Mouse (Mus musculus) neural tube, embryonic 15.5 days (tissue): ENCODE results near the gene Fgfr2. TPM values are rescaled to one million over a fixed set of nuclear protein-coding genes. Genes with fewer than 3 reads are reported as not detected.
"Not testable (repeated sequence)": the region's sequence is repeated elsewhere in the genome, so short reads cannot be mapped to it uniquely, and the experiment has no call there.

ENCODE experiments used
- ATAC-seq: fragments of 200-750 bp; cut with Nextera tagmentation; 2 replicates; pipeline ENCODE4 v1.8.0; 2017; ENCODE audit warnings: mild to moderate bottlenecking, moderate TSS enrichment, moderate library complexity; ENCODE audit not compliant: low FRiP score
- H3K27ac ChIP-seq: fragments of 300-500 bp; sonication (generic); replicated peaks from 2 replicates; pipeline ENCODE4 v1.5.1; 2015; ENCODE audit warnings: mild to moderate bottlenecking, inconsistent platforms
- H3K27me3 ChIP-seq: fragments of 300-500 bp; sonication (generic); replicated peaks from 2 replicates; pipeline ENCODE4 v1.6.1; 2015; ENCODE audit warnings: inconsistent platforms
- H3K36me3 ChIP-seq: fragments of 300-500 bp; sonication (generic); 2 replicates; pipeline ENCODE4 v1.6.1; 2015; ENCODE audit warnings: inconsistent platforms
- H3K4me1 ChIP-seq: fragments of 300-500 bp; sonication (generic); 2 replicates; pipeline ENCODE4 v1.6.1; 2015; ENCODE audit warnings: inconsistent platforms
- H3K4me2 ChIP-seq: fragments of 300-500 bp; sonication (generic); 2 replicates; pipeline ENCODE4 v1.6.1; 2015; ENCODE audit warnings: inconsistent platforms, mild to moderate bottlenecking, moderate library complexity
- H3K4me3 ChIP-seq: fragments of 300-500 bp; sonication (generic); replicated peaks from 2 replicates; pipeline ENCODE4 v1.5.1; 2015; ENCODE audit warnings: mild to moderate bottlenecking, inconsistent platforms
- H3K9ac ChIP-seq: fragments of 300-500 bp; sonication (generic); replicated peaks from 2 replicates; pipeline ENCODE4 v1.6.1; 2015; ENCODE audit warnings: mild to moderate bottlenecking, inconsistent platforms
- H3K9me3 ChIP-seq: fragments of 300-500 bp; sonication (generic); replicated peaks from 2 replicates; pipeline ENCODE4 v1.6.1; 2016; ENCODE audit warnings: inconsistent platforms
- WGBS: fragments of 180-500 bp; shearing (Covaris S2); methylation state at CpG from one replicate; pipeline ENCODE4 v1.1.7; 2015; ENCODE audit warnings: mixed read lengths; 5-methylcytosine and 5-hydroxymethylcytosine counted together
- polyA plus RNA-seq: library from polyadenylated mRNA; unstranded; fragments of >200 nt; fragmentation: Nextera tagmentation; extraction: Ambion mirVana; gene quantifications from 2 replicates; pipeline ENCODE4 v1.2.1, GENCODE M21; 2015

The Fgfr2 gene
- polyA plus RNA-seq, 1 experiment from 2014 or later: 21.2 TPM

GRCm38 (mm10) chr7:130673169-130674033 lies 2449.7 kb downstream of the Fgfr2 start:
- Histone ChIP-seq H3K4me2 (no peak overlapping the region), H3K27me3 (no peaks in the 10 kb centered on the region), H3K9me3 (no peaks in the 10 kb centered on the region), H3K27ac (peak overlapping the region; percentile 54; the same call in 1 of the 2 replicates), H3K4me1 (peaks cover 49% of the 10 kb centered on the region), H3K36me3 (no peaks in the 10 kb centered on the region), H3K9ac (no peak overlapping the region), H3K4me3 (no peak overlapping the region)
- WGBS: 65% methylated on average over 9 of the region's 9 CpGs
- ATAC-seq: 0 out of 2 replicates have a peak, but pooled peaks have one; percentile 59

GRCm38 (mm10) chr7:130671301-130671700 lies 2451.8 kb downstream of the Fgfr2 start:
- H3K36me3 ChIP-seq: no peaks in the 10 kb centered on the region
- no peak overlapping the region for H3K27ac ChIP-seq
- H3K9ac ChIP-seq: no peak overlapping the region
- WGBS: 40% methylated on average over 6 of the region's 6 CpGs
- H3K4me2 ChIP-seq: no peak overlapping the region
- ATAC-seq: no peak
- H3K9me3 ChIP-seq: no peaks in the 10 kb centered on the region
- H3K4me1 ChIP-seq: peaks cover 31% of the 10 kb centered on the region
- H3K27me3 ChIP-seq: no peaks in the 10 kb centered on the region
- no peak overlapping the region for H3K4me3 ChIP-seq

- no peak overlapping the region for H3K4me2 ChIP-seq
- no peak for ATAC-seq
- H3K27ac ChIP-seq: 0 out of 2 replicates have a peak overlapping the region, but pooled peaks have one; percentile 20
- no peaks in the 10 kb centered on the region for H3K27me3 ChIP-seq
- peaks cover 31% of the 10 kb centered on the region for H3K4me1 ChIP-seq
- 81% methylated on average over 4 of the region's 4 CpGs for WGBS
- no peaks in the 10 kb centered on the region for H3K36me3 ChIP-seq
- no peak overlapping the region for H3K4me3 ChIP-seq
- no peaks in the 10 kb centered on the region for H3K9me3 ChIP-seq
- H3K9ac ChIP-seq: no peak overlapping the region
These were observed 2452.8 kb downstream of the Fgfr2 start for GRCm38 (mm10) chr7:130670358-130670757.

GRCm38 (mm10) chr7:130669370-130669881 lies 2453.7 kb downstream of the Fgfr2 start:
- no peaks in the 10 kb centered on the region for H3K36me3 ChIP-seq
- H3K4me2 ChIP-seq: no peak overlapping the region
- no peaks in the 10 kb centered on the region for H3K27me3 ChIP-seq
- 39% methylated on average over 8 of the region's 8 CpGs for WGBS
- peaks cover 31% of the 10 kb centered on the region for H3K4me1 ChIP-seq
- H3K9ac ChIP-seq: no peak overlapping the region
- no peak for ATAC-seq
- no peak overlapping the region for H3K4me3 ChIP-seq
- no peaks in the 10 kb centered on the region for H3K9me3 ChIP-seq
- H3K27ac ChIP-seq: peak overlapping the region; percentile 77

- Histone ChIP-seq H3K4me3 (no peak overlapping the region), H3K4me2 (no peak overlapping the region), H3K27ac (peak overlapping the region; percentile 77), H3K9me3 (no peaks in the 10 kb centered on the region), H3K9ac (no peak overlapping the region), H3K27me3 (no peaks in the 10 kb centered on the region), H3K4me1 (peaks cover 31% of the 10 kb centered on the region), H3K36me3 (no peaks in the 10 kb centered on the region)
- WGBS: 43% methylated on average over 7 of the region's 7 CpGs
- ATAC-seq: no peak
These were observed 2454.3 kb downstream of the Fgfr2 start for GRCm38 (mm10) chr7:130668729-130669281.

- Histone ChIP-seq H3K27ac (peak overlapping the region; percentile 77; the same call in 1 of the 2 replicates), H3K4me1 (peaks cover 28% of the 10 kb centered on the region)
- H3K9me3 ChIP-seq, H3K36me3 ChIP-seq, H3K4me3 ChIP-seq, ATAC-seq, H3K9ac ChIP-seq, H3K4me2 ChIP-seq, H3K27me3 ChIP-seq: not testable (repeated sequence)
- 70% methylated on average over 1 of the region's 1 CpGs for WGBS
These were observed 2455.1 kb downstream of the Fgfr2 start for GRCm38 (mm10) chr7:130668013-130668412.

- H3K4me3 ChIP-seq: no peak overlapping the region
- no peak overlapping the region for H3K9ac ChIP-seq
- H3K27me3 ChIP-seq: no peaks in the 10 kb centered on the region
- 99% methylated on average over 9 of the region's 9 CpGs for WGBS
- peaks cover 13% of the 10 kb centered on the region for H3K4me1 ChIP-seq
- no peak overlapping the region for H3K27ac ChIP-seq
- no peak for ATAC-seq
- H3K4me2 ChIP-seq: no peak overlapping the region
- H3K36me3 ChIP-seq: no peaks in the 10 kb centered on the region
- no peaks in the 10 kb centered on the region for H3K9me3 ChIP-seq
These were observed 2457.8 kb downstream of the Fgfr2 start for GRCm38 (mm10) chr7:130665358-130665757.

- no peak overlapping the region for H3K4me2 ChIP-seq
- H3K9ac ChIP-seq: no peak overlapping the region
- no peaks in the 10 kb centered on the region for H3K27me3 ChIP-seq
- no peaks in the 10 kb centered on the region for H3K9me3 ChIP-seq
- no peak overlapping the region for H3K27ac ChIP-seq
- peaks cover 11% of the 10 kb centered on the region for H3K4me1 ChIP-seq
- H3K36me3 ChIP-seq: no peaks in the 10 kb centered on the region
- ATAC-seq: no peak
- WGBS: 90% methylated on average over 5 of the region's 5 CpGs
- H3K4me3 ChIP-seq: no peak overlapping the region
These were observed 2458.5 kb downstream of the Fgfr2 start for GRCm38 (mm10) chr7:130664629-130665028.

GRCm38 (mm10) chr7:130664037-130664436 lies 2459.1 kb downstream of the Fgfr2 start:
- Histone ChIP-seq H3K36me3 (no peaks in the 10 kb centered on the region), H3K4me1 (peaks cover 5% of the 10 kb centered on the region), H3K4me3 (no peak overlapping the region), H3K27ac (no peak overlapping the region), H3K9me3 (no peaks in the 10 kb centered on the region), H3K9ac (no peak overlapping the region), H3K27me3 (no peaks in the 10 kb centered on the region), H3K4me2 (no peak overlapping the region)
- WGBS: 93% methylated on average over 5 of the region's 5 CpGs
- ATAC-seq: no peak

- H3K4me2 ChIP-seq: no peak overlapping the region
- no peak overlapping the region for H3K27ac ChIP-seq
- H3K9me3 ChIP-seq: no peaks in the 10 kb centered on the region
- no peak for ATAC-seq
- WGBS: 67% methylated on average over 4 of the region's 4 CpGs
- no peak overlapping the region for H3K9ac ChIP-seq
- H3K36me3 ChIP-seq: no peaks in the 10 kb centered on the region
- no peak overlapping the region for H3K4me3 ChIP-seq
- no peaks in the 10 kb centered on the region for H3K27me3 ChIP-seq
- no peaks in the 10 kb centered on the region for H3K4me1 ChIP-seq
These were observed 2460.3 kb downstream of the Fgfr2 start for GRCm38 (mm10) chr7:130662869-130663268.

- no peak overlapping the region for H3K4me2 ChIP-seq
- no peak for ATAC-seq
- H3K27ac ChIP-seq: no peak overlapping the region
- no peaks in the 10 kb centered on the region for H3K36me3 ChIP-seq
- no peaks in the 10 kb centered on the region for H3K27me3 ChIP-seq
- H3K9me3 ChIP-seq: no peaks in the 10 kb centered on the region
- 64% methylated on average over 5 of the region's 5 CpGs for WGBS
- H3K4me1 ChIP-seq: no peaks in the 10 kb centered on the region
- no peak overlapping the region for H3K4me3 ChIP-seq
- no peak overlapping the region for H3K9ac ChIP-seq
These were observed 2460.9 kb downstream of the Fgfr2 start for GRCm38 (mm10) chr7:130662250-130662649.

DNA sequence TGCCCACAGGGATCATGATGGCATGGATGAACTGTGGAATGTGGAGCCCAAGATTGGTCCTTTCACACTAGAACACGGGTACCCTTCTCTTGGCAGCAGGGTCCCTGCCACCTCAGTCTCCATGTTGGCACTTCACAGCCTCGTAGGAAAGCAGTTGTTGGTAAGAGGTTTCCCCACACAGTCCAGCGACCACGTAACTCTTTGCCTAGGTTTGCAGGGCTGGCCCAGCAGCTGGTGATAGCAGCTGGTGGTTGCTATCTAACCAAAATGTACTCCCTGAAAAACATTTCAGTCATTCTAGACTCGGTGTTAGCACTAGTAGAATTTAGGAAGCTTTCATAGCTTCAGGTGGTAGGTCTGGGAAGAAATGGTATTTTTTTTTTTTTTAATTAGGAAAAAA lies 2464.0 kb downstream of the Fgfr2 start:
- Histone ChIP-seq H3K27me3 (no peaks in the 10 kb centered on the region), H3K4me2 (no peak overlapping the region), H3K36me3 (no peaks in the 10 kb centered on the region), H3K9ac (no peak overlapping the region), H3K4me3 (no peak overlapping the region), H3K9me3 (no peaks in the 10 kb centered on the region), H3K27ac (no peak overlapping the region), H3K4me1 (0 out of 2 replicates have a peak, but pooled peaks cover 3% of the 10 kb centered on the region)
- WGBS: 90% methylated on average over 5 of the region's 5 CpGs
- ATAC-seq: no peak
